Mouse (Mus musculus) liver, embryonic 14.5 days (tissue): Measurements from ENCODE around the gene Slx1b.

ENCODE experiments used
- CTCF ChIP-seq: IDR thresholded peaks from 2 replicates; pipeline ENCODE4 v1.5.1; 2016; ENCODE audit warnings: antibody characterized with exemption, low read depth, control low read depth
- EP300 ChIP-seq: IDR thresholded peaks from 2 replicates; pipeline ENCODE4 v1.6.1; 2016; ENCODE audit warnings: antibody characterized with exemption, low read depth

GRCm38 (mm10) chr7:126672111-126672510, 23.5 kb downstream of the Slx1b start:
- TF ChIP-seq CTCF = no peak
- no peak for TF ChIP-seq EP300
